10 mouse cellular contexts compared by ENCODE assay signal in the genomic region with DNA sequence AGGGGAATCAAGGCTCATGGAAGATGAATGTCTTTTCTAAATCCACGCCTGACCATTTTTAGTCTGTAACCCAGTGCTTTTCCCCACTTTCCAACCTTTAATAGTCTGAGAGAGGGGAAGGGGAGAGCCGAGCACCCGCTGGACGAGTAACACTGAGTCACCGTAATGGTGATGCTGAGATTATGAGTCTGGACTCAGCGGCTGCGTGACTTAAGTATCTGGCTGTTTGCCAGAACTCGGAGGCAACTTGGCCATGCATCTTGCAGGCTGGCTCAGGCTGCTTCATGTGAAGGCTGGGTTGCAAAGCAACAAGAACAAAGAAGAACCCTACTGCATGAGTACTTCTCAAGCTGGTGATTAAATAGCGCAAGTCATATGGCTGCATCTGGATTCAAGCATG. TPM values are rescaled to one million over a fixed set of nuclear protein-coding genes. Genes with fewer than 3 reads are reported as not detected.
A peak's percentile ranks its signal among the peaks of the same experiment; 100 is the strongest.
DNase-seq lines count a peak whose midpoint lies in the region; ATAC-seq lines count a peak whose summit lies in the region.
"Had no signal": no experiment of that assay in that cellular context is flagged by ENCODE, and none has a peak within 500 bp of the region (broad histone marks: within the 10 kb centered on the region; RNA-seq: fewer than 3 reads in every experiment).

No protein-coding gene starts in this region.

- no peaks in the 10 kb centered on the region for H3K27me3 ChIP-seq in forebrain, embryonic 13.5 days
- H3K27me3 ChIP-seq in forebrain, embryonic 11.5 days (ENCODE audit: control insufficient read depth, insufficient read depth, low read length), result no peaks in the 10 kb centered on the region
- no peaks in the 10 kb centered on the region for H3K27me3 ChIP-seq in limb, embryonic 15.5 days
- H3K27me3 ChIP-seq: megakaryocyte, embryonic 14.5 days had no signal

- no peak overlapping the region for H3K9ac ChIP-seq in forebrain, embryonic 13.5 days
- no peak overlapping the region for H3K9ac ChIP-seq in forebrain, embryonic 11.5 days (ENCODE audit: low read length)
- no peak overlapping the region for H3K9ac ChIP-seq in limb, embryonic 15.5 days

- no peaks in the 10 kb centered on the region for H3K36me3 ChIP-seq in forebrain, embryonic 13.5 days (ENCODE audit: poor library complexity, severe bottlenecking)
- no peaks in the 10 kb centered on the region for H3K36me3 ChIP-seq in forebrain, embryonic 11.5 days (ENCODE audit: control insufficient read depth, insufficient read depth, low read length)
- H3K36me3 ChIP-seq in limb, embryonic 15.5 days, result no peaks in the 10 kb centered on the region
- H3K36me3 ChIP-seq: G1E had no signal

- H3K27ac ChIP-seq in forebrain, embryonic 13.5 days, result no peak overlapping the region
- H3K27ac ChIP-seq in forebrain, embryonic 11.5 days (ENCODE audit: low read depth, low read length), result no peak overlapping the region
- H3K27ac ChIP-seq in limb, embryonic 15.5 days, result peak overlapping the region; percentile 43; the same call in 1 of the 2 replicates

- peak; percentile 73 for ATAC-seq in forebrain, embryonic 13.5 days
- ATAC-seq in forebrain, embryonic 11.5 days (replicated peaks; ENCODE audit: low FRiP score), result no peak
- ATAC-seq in erythroblast, adult 5-6 weeks (replicated peaks; ENCODE audit: low FRiP score, poor library complexity, severe bottlenecking), result peak; percentile 73
- ATAC-seq in limb, embryonic 15.5 days (ENCODE audit: insufficient number of reproducible peaks, low FRiP score, low TSS enrichment, low read depth), result peak; percentile 55; the same call in 1 of the 2 replicates

- no peaks in the 10 kb centered on the region for H3K9me3 ChIP-seq in forebrain, embryonic 13.5 days (replicated peaks)
- H3K9me3 ChIP-seq in forebrain, embryonic 11.5 days (ENCODE audit: control insufficient read depth, low read length), result no peaks in the 10 kb centered on the region
- H3K9me3 ChIP-seq in limb, embryonic 15.5 days, result no peaks in the 10 kb centered on the region
- H3K9me3 ChIP-seq: megakaryocyte, embryonic 14.5 days had no signal

- 38% methylated on average over 9 of the region's 9 CpGs for WGBS in forebrain, embryonic 13.5 days
- WGBS in forebrain, embryonic 11.5 days, result 78% methylated on average over 9 of the region's 9 CpGs
- 20% methylated on average over 9 of the region's 9 CpGs for WGBS in limb, embryonic 15.5 days

- peak overlapping the region; percentile 8; the same call in 1 of the 2 replicates for H3K4me2 ChIP-seq in forebrain, embryonic 13.5 days
- H3K4me2 ChIP-seq in forebrain, embryonic 11.5 days (ENCODE audit: low read depth, low read length, severe bottlenecking), result no peak overlapping the region
- 0 out of 2 replicates have a peak overlapping the region, but pooled peaks have one; percentile 2 for H3K4me2 ChIP-seq in limb, embryonic 15.5 days

- H3K4me1 ChIP-seq in forebrain, embryonic 13.5 days, result 0 out of 2 replicates have a peak, but pooled peaks cover 9% of the 10 kb centered on the region
- H3K4me1 ChIP-seq in forebrain, embryonic 11.5 days (replicated peaks; ENCODE audit: control insufficient read depth, insufficient read depth, low read length), result no peaks in the 10 kb centered on the region; the same call in 1 of the 2 replicates
- H3K4me1 ChIP-seq in limb, embryonic 15.5 days, result peaks cover 20% of the 10 kb centered on the region
- H3K4me1 ChIP-seq: megakaryocyte, embryonic 14.5 days had no signal

- no peak overlapping the region for H3K4me3 ChIP-seq in forebrain, embryonic 13.5 days
- H3K4me3 ChIP-seq in forebrain, embryonic 11.5 days (ENCODE audit: low read depth, low read length), result no peak overlapping the region
- no peak overlapping the region for H3K4me3 ChIP-seq in limb, embryonic 15.5 days
- H3K4me3 ChIP-seq: megakaryocyte, embryonic 14.5 days had no signal

- no peak for DNase-seq in forebrain, embryonic 11.5 days (ENCODE audit: low spot score)
- DNase-seq in ovary, postnatal 36 days (ENCODE audit: low spot score), result peak; percentile 10
- DNase-seq in ovary, adult 18-20 months (ENCODE audit: low spot score), result no peak
- DNase-seq in B cell, adult 2 months, result no peak
- no peak for DNase-seq in embryo, embryonic 10 days (ENCODE audit: low spot score)

RNA-seq across cellular contexts. Expression of gene Metap2, which starts 37.1 kb away (rescaled TPM):
- polyA plus RNA-seq in forebrain, embryonic 13.5 days (2015; fragmentation: Nextera tagmentation; extraction: Ambion mirVana), result 194 and 212 TPM in 2 replicates
- polyA plus RNA-seq in forebrain, embryonic 11.5 days (2014; fragmentation: Nextera tagmentation; extraction: Ambion mirVana), result 237 and 241 TPM in 2 replicates
- 2,780 and 3,362 TPM in 2 replicates for total RNA-seq in erythroblast, adult 5-6 weeks (2015; ENCODE audit: low replicate concordance)
- total RNA-seq in erythroblast, adult 5-6 weeks (2017; ENCODE audit: low replicate concordance), result 4,625 and 6,978 TPM in 2 replicates
- polyA plus RNA-seq in limb, embryonic 15.5 days (2015; fragmentation: Nextera tagmentation; extraction: Ambion mirVana), result 180 and 183 TPM in 2 replicates
